In genomic region chr14:121038676-121039075, GRCm38 (mm10) we compare ENCODE assay signal across 11 mouse cellular contexts. TPM values are rescaled to one million over a fixed set of nuclear protein-coding genes. Genes with fewer than 3 reads are reported as not detected.
A peak's percentile ranks its signal among the peaks of the same experiment; 100 is the strongest.
DNase-seq lines count a peak whose midpoint lies in the region; ATAC-seq and TF ChIP-seq lines count a peak whose summit lies in the region.
"Had no signal": no experiment of that assay in that cellular context is flagged by ENCODE, and none has a peak within 500 bp of the region (broad histone marks: within the 10 kb centered on the region; RNA-seq: fewer than 3 reads in every experiment).

No protein-coding gene starts in this region.

- no peak overlapping the region for H3K4me3 ChIP-seq in lung, embryonic 14.5 days (ENCODE audit: low read depth, low read length)
- no peak overlapping the region for H3K4me3 ChIP-seq in lung, adult 2 months (replicated peaks; ENCODE audit: extremely low read depth, low read depth, low read length)
- 0 out of 2 replicates have a peak overlapping the region, but pooled peaks have one; percentile 0 for H3K4me3 ChIP-seq in limb, embryonic 11.5 days (ENCODE audit: low read depth, low read length)
- no peak overlapping the region for H3K4me3 ChIP-seq in olfactory bulb, adult 2 months (ENCODE audit: insufficient read depth, low read depth, low read length)

- 62% methylated on average over 5 of the region's 5 CpGs for WGBS in lung, embryonic 14.5 days
- WGBS in lung, adult 2 months = 74% methylated on average over 5 of the region's 5 CpGs
- WGBS in limb, embryonic 11.5 days = 14% methylated on average over 5 of the region's 5 CpGs
- 73% methylated on average over 5 of the region's 5 CpGs for WGBS in olfactory bulb, adult 2 months

- H3K36me3 ChIP-seq in lung, embryonic 14.5 days (ENCODE audit: insufficient read depth) = no peaks in the 10 kb centered on the region
- no peaks in the 10 kb centered on the region for H3K36me3 ChIP-seq in limb, embryonic 11.5 days (ENCODE audit: control insufficient read depth, insufficient read depth, low read length)
- H3K36me3 ChIP-seq: G1E had no signal

- no peak overlapping the region for H3K27ac ChIP-seq in lung, embryonic 14.5 days (ENCODE audit: low read depth)
- peak overlapping the region; percentile 24 for H3K27ac ChIP-seq in limb, embryonic 11.5 days (replicated peaks; ENCODE audit: low read depth, low read length)
- peak overlapping the region; percentile 61; the same call in 1 of the 2 replicates for H3K27ac ChIP-seq in olfactory bulb, adult 2 months (ENCODE audit: insufficient read depth, low read depth, low read length)

- peaks cover 13% of the 10 kb centered on the region; the same call in 1 of the 2 replicates for H3K4me1 ChIP-seq in lung, embryonic 14.5 days (ENCODE audit: insufficient read depth)
- peaks cover 5% of the 10 kb centered on the region for H3K4me1 ChIP-seq in lung, adult 2 months (ENCODE audit: control insufficient read depth, insufficient read depth, low read length)
- H3K4me1 ChIP-seq in limb, embryonic 11.5 days (ENCODE audit: control insufficient read depth, insufficient read depth, low read length) = peaks cover 29% of the 10 kb centered on the region
- H3K4me1 ChIP-seq in olfactory bulb, adult 2 months (ENCODE audit: control insufficient read depth, insufficient read depth, low read length) = peaks cover 10% of the 10 kb centered on the region

- no peaks in the 10 kb centered on the region for H3K27me3 ChIP-seq in lung, embryonic 14.5 days (ENCODE audit: insufficient read depth, low read length)
- H3K27me3 ChIP-seq in limb, embryonic 11.5 days (ENCODE audit: control insufficient read depth, insufficient read depth, low read length) = no peaks in the 10 kb centered on the region

- no peak overlapping the region for H3K9ac ChIP-seq in lung, embryonic 14.5 days
- peak overlapping the region; percentile 7; the same call in 1 of the 2 replicates for H3K9ac ChIP-seq in limb, embryonic 11.5 days (ENCODE audit: low read length)

- TF ChIP-seq POLR2A in lung, adult 2 months (IDR thresholded peaks at IDR 0.05; ENCODE audit: borderline replicate concordance, extremely low read depth, low read depth, low read length) = no peak
- no peak for TF ChIP-seq POLR2A in olfactory bulb, adult 2 months (IDR thresholded peaks at IDR 0.05; ENCODE audit: insufficient read depth, low read depth, low read length)

- H3K9me3 ChIP-seq in lung, embryonic 14.5 days (ENCODE audit: low read depth, low read length) = no peaks in the 10 kb centered on the region
- no peaks in the 10 kb centered on the region for H3K9me3 ChIP-seq in limb, embryonic 11.5 days (ENCODE audit: control insufficient read depth, low read length)

- H3K4me2 ChIP-seq in lung, embryonic 14.5 days = peak overlapping the region; percentile 93; the same call in 1 of the 2 replicates
- H3K4me2 ChIP-seq in limb, embryonic 11.5 days (ENCODE audit: low read depth, severe bottlenecking) = peak overlapping the region; percentile 91

- no peak for ATAC-seq in lung, embryonic 14.5 days (ENCODE audit: insufficient read depth)
- ATAC-seq in limb, embryonic 11.5 days (ENCODE audit: insufficient number of reproducible peaks, low FRiP score, low TSS enrichment, low read depth) = no peak

- no peak for TF ChIP-seq CTCF in lung, embryonic 14.5 days (IDR thresholded peaks at IDR 0.05; ENCODE audit: low read depth)
- no peak for TF ChIP-seq CTCF in lung, adult 2 months (IDR thresholded peaks at IDR 0.05; ENCODE audit: insufficient read depth, low read length)
- no peak for TF ChIP-seq CTCF in olfactory bulb, adult 2 months (IDR thresholded peaks at IDR 0.05; ENCODE audit: insufficient read depth, low read depth, low read length)

- DNase-seq in embryo, embryonic 10 days (ENCODE audit: low spot score) = peak; percentile 84
- DNase-seq in embryo, embryonic 9.5 days (ENCODE audit: extremely low spot score) = no peak
- no peak for DNase-seq in lung, embryonic 14.5 days
- no peak for DNase-seq in lung, adult 2 months
- peak; percentile 83 for DNase-seq in limb, embryonic 11.5 days (ENCODE audit: low spot score)
- no peak for DNase-seq in adrenal gland, adult (ENCODE audit: inconsistent age in 2 of 2, low spot score in 1 of 2)
- DNase-seq in cerebellum, adult 9-11 months = no peak
- DNase-seq: gastrocnemius, postnatal 25 days; kidney, adult 2 months had no signal

RNA-seq across cellular contexts. Expression of gene Farp1, which starts 3.7 kb away (rescaled TPM):
- 36.1 and 36.8 TPM in 2 replicates for polyA plus RNA-seq in lung, embryonic 14.5 days (2014; fragmentation: Nextera tagmentation; extraction: Ambion mirVana)
- polyA plus RNA-seq in lung, adult 2 months (2012; rRNA removed) = 37.2 and 42.3 TPM in 2 replicates
- 57.6 and 67.2 TPM in 2 replicates for polyA plus RNA-seq in limb, embryonic 11.5 days (2014; fragmentation: Nextera tagmentation; extraction: Ambion mirVana)
- not detected in 2 replicates for polyA plus RNA-seq in olfactory bulb, adult 2 months (2012; ENCODE audit: insufficient read depth, insufficient read length, low replicate concordance, missing spikeins)

Comparison
In these comparisons a context has a peak if more than half of its experiments do, and no peak if none do; other contexts are left out.
1. DNase-seq: peak in embryo, embryonic 10 days (single experiment) and limb, embryonic 11.5 days (single experiment); none in embryo, embryonic 9.5 days (single experiment), lung, embryonic 14.5 days (single experiment), lung, adult 2 months (single experiment), adrenal gland, adult (0 of 2) and cerebellum, adult 9-11 months (single experiment).